Mouse (Mus musculus) hindbrain, embryonic 11.5 days (tissue): Measurements from ENCODE around the gene Nubpl. TPM values are rescaled to one million over a fixed set of nuclear protein-coding genes. Genes with fewer than 3 reads are reported as not detected.
A peak's percentile ranks its signal among the peaks of the same experiment; 100 is the strongest.
"Not testable (repeated sequence)": the region's sequence is repeated elsewhere in the genome, so short reads cannot be mapped to it uniquely, and the experiment has no call there.

Experiments used
- ATAC-seq: fragments of 200-750 bp; cut with Nextera tagmentation; 2 replicates; pipeline ENCODE4 v1.8.0; 2017; ENCODE audit warnings: mild to moderate bottlenecking, moderate TSS enrichment, moderate library complexity; ENCODE audit not compliant: low FRiP score
- DNase-seq: peaks from one replicate; pipeline ENCODE4 v3.0.0-alpha.2; 2015; ENCODE audit warnings: low spot score
- H3K27ac ChIP-seq: fragments of 300-500 bp; sonication (generic); 2 replicates; pipeline ENCODE4 v1.5.1; 2014; ENCODE audit warnings: mild to moderate bottlenecking, low read depth, low read length
- H3K27me3 ChIP-seq: fragments of 300-500 bp; sonication (generic); 2 replicates; pipeline ENCODE4 v1.6.1; 2014; ENCODE audit warnings: mild to moderate bottlenecking, low read length, moderate library complexity, mixed read lengths; ENCODE audit not compliant: control insufficient read depth, insufficient read depth
- H3K36me3 ChIP-seq: fragments of 300-500 bp; sonication (generic); 2 replicates; pipeline ENCODE4 v1.6.1; 2014; ENCODE audit warnings: mild to moderate bottlenecking, low read length, moderate library complexity, mixed read lengths; ENCODE audit not compliant: control insufficient read depth, insufficient read depth
- H3K4me1 ChIP-seq: fragments of 300-500 bp; sonication (generic); replicated peaks from 2 replicates; pipeline ENCODE4 v1.6.1; 2014; ENCODE audit warnings: low read length, mixed read lengths; ENCODE audit not compliant: control insufficient read depth, insufficient read depth
- H3K4me2 ChIP-seq: fragments of 300-500 bp; sonication (generic); replicated peaks from 2 replicates; pipeline ENCODE4 v1.6.1; 2014; ENCODE audit warnings: mild to moderate bottlenecking, low read depth, low read length
- H3K4me3 ChIP-seq: fragments of 300-500 bp; sonication (generic); 2 replicates; pipeline ENCODE4 v1.5.1; 2014; ENCODE audit warnings: low read depth, low read length
- H3K9ac ChIP-seq: fragments of 300-500 bp; sonication (generic); 2 replicates; pipeline ENCODE4 v1.6.1; 2014; ENCODE audit warnings: low read depth, low read length
- H3K9me3 ChIP-seq: fragments of 300-500 bp; sonication (generic); 2 replicates; pipeline ENCODE4 v1.6.1; 2016; ENCODE audit warnings: low read length; ENCODE audit not compliant: control insufficient read depth
- WGBS: fragments of 180-500 bp; shearing (Covaris S2); extraction: QIAGEN DNeasy Blood & Tissue Kit; methylation state at CpG from one replicate; pipeline ENCODE4 v1.1.7; 2014; 5-methylcytosine and 5-hydroxymethylcytosine counted together
- polyA plus RNA-seq: library from polyadenylated mRNA; unstranded; fragments of >200 nt; fragmentation: Nextera tagmentation; extraction: Ambion mirVana; gene quantifications from 2 replicates; pipeline ENCODE4 v1.2.1, GENCODE M21; 2014

The Nubpl gene
- 11.4 TPM in 2 replicates for polyA plus RNA-seq

DNA sequence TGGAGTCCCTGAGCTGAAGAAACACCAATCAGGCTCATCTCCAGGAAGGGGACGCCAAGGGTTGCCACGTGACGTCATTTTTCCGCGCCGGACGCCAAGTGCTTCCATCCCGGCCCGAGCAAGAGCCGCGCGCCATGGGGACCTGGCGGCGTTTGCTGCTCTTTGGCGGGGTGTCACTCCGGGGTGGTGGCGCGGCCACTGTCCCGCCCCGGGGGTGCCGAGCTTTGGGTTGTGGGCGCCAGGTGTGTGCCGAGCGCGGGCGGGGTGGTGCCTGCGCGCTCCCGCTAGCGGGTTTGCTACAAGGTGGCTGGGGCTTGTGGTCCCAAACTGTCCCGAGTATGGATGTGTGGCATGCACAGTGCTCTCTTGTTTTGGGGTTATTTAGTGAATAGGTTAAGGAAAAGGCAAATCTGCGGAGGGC is at the start of gene Nubpl:
TSS of gene Nubpl (plus strand) at position 88 of the 421 bp plus-strand sequence.
- Histone ChIP-seq H3K4me1 (no peaks in the 10 kb centered on the region), H3K4me3 (peak within 1 kb of the TSS; percentile 80), H3K9me3 (no peaks in the 10 kb centered on the region), H3K9ac (peak within 1 kb of the TSS; percentile 91), H3K27ac (no peak within 1 kb of the TSS; the same call in 1 of the 2 replicates), H3K36me3 (no peaks in the 10 kb centered on the region), H3K27me3 (no peaks in the 10 kb centered on the region), H3K4me2 (peak within 1 kb of the TSS; percentile 44)
- under 1% methylated on average over 32 of the region's 32 CpGs for WGBS
- ATAC-seq = peak; percentile 97
- DNase-seq = peak; percentile 99

DNA sequence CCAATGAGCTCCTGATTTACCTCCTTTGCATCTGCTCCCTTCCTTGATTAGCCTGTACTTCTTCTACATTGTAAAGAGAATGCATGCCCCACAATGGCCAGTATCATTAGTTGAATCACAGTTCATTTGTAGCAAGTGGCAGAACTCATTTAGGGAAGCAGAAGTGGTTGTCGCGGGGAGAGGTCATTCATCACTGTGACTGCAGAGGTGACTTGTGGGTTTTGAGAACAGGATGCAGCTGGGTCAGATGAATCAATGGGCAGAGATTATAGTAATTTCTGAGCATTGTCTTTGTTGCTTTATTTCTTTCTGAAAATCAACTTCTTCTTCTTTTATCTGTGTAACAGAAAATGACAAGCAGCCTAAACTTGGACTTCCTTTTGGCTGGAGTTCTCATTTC is 48.2 kb upstream of the Nubpl start:
- Histone ChIP-seq H3K36me3 (no peaks in the 10 kb centered on the region), H3K27ac (no peak overlapping the region), H3K4me1 (no peaks in the 10 kb centered on the region), H3K9me3 (no peaks in the 10 kb centered on the region), H3K9ac (no peak overlapping the region), H3K4me3 (no peak overlapping the region), H3K27me3 (no peaks in the 10 kb centered on the region), H3K4me2 (no peak overlapping the region)
- no peak for DNase-seq
- WGBS = 50% methylated on average over 2 of the region's 2 CpGs
- no peak for ATAC-seq

DNA sequence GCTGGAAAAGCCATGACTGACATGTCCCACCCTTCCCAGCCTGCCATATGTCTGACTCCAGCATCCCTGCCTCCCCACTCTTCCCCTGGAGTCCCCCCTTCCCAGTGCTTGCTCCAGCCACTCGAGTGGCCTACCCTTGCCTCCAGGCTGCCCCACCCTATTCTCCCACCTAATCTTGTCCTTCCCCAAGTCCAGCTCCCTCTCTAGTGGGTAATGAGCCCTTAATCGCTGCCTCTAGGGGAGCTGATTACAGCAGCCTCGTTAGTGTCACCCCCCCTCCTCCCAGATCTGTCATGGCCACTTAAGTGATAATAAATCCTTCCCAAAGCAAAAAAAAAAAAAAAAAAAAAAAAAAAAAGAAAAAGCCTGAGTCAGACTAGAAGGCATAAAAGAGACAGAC is 18.2 kb upstream of the Nubpl start:
- H3K4me1 ChIP-seq, DNase-seq, H3K27ac ChIP-seq, H3K36me3 ChIP-seq, H3K27me3 ChIP-seq, H3K9me3 ChIP-seq, ATAC-seq, H3K9ac ChIP-seq, H3K4me2 ChIP-seq, H3K4me3 ChIP-seq: not testable (repeated sequence)
- WGBS = no CpG with 5 or more reads among the region's 3 CpGs

GRCm38 (mm10) chr12:52097049-52097649 is 388 bp upstream of the Nubpl start:
- Histone ChIP-seq H3K4me1 (no peaks in the 10 kb centered on the region), H3K27ac (no peak overlapping the region), H3K4me3 (peak overlapping the region; percentile 80), H3K9me3 (no peaks in the 10 kb centered on the region), H3K9ac (no peak overlapping the region; the same call in 1 of the 2 replicates), H3K4me2 (no peak overlapping the region), H3K36me3 (no peaks in the 10 kb centered on the region), H3K27me3 (no peaks in the 10 kb centered on the region)
- DNase-seq (no peak), ATAC-seq (peak; percentile 80)
- 75% methylated on average over 13 of the region's 13 CpGs for WGBS

GRCm38 (mm10) chr12:52120276-52120675 is 22.7 kb downstream of the Nubpl start:
- Histone ChIP-seq H3K36me3 (no peaks in the 10 kb centered on the region), H3K4me2 (no peak overlapping the region), H3K27ac (no peak overlapping the region), H3K4me3 (no peak overlapping the region), H3K27me3 (no peaks in the 10 kb centered on the region), H3K9me3 (no peaks in the 10 kb centered on the region), H3K9ac (no peak overlapping the region), H3K4me1 (no peaks in the 10 kb centered on the region)
- DNase-seq = no peak
- ATAC-seq = no peak

DNA sequence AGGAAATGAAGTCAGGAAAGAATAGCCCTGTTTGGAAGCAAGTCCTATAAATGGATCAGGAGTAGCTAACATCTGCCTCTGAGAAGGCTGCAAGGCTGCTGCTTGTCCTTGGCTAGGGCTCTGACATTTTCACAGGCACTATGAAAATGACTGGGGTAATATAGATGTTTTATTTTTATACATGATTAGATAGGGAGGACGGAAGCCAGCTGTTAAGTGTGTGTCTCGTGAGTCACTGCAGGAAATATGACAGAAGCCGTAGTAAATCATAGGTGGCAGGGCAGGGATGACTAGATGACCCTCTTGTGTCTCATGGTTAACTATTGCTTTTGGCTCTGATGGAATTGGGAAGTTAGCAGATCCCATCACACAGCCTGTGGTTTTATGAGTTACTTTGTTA is 28.9 kb downstream of the Nubpl start:
- Histone ChIP-seq H3K4me2 (no peak overlapping the region), H3K9ac (no peak overlapping the region), H3K4me1 (no peaks in the 10 kb centered on the region), H3K4me3 (no peak overlapping the region), H3K36me3 (no peaks in the 10 kb centered on the region), H3K27me3 (no peaks in the 10 kb centered on the region), H3K9me3 (no peaks in the 10 kb centered on the region), H3K27ac (no peak overlapping the region)
- DNase-seq (no peak), ATAC-seq (no peak)
- WGBS = 90% methylated on average over 3 of the region's 3 CpGs

DNA sequence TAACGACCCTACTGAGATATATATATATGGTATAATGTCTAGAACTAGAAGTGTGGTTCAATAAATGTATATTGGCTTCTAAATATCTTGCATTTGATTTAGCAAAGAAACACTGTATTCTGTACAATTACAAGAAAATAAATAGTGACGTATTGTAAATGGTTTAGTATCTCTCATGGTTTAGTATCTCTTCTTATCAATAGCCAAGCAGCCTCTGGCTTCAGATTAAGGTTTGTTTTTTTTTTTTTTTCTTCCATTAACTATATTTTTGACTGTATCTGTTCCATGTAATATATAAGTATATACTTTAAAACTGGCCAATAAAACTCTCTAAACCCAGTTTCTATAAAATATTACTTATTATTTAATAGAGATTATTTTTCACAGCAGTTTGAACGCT is 31.5 kb downstream of the Nubpl start:
- H3K4me3 ChIP-seq = no peak overlapping the region
- 95% methylated on average over 3 of the region's 3 CpGs for WGBS
- no peak for ATAC-seq

DNA sequence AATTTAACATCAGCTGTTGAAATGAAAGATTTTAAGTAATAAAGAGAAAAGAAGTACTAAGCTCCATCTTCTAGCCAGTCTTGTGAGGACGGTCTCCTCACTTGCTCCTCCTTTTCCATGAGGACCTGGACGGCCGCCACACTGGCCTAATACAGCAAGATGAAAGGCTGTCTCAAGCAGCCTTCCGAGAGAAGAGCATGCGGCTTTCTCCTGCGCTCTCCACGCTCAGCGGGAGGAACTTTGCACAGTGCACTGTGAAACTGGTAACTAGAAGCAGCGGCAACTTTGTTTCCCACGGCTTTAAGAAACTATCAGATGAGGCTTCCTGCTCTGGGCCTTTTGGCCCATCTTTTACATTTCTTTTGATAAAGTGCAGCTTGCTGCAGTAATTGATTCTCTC is 34.7 kb downstream of the Nubpl start:
- DNase-seq (peak; percentile 57), ATAC-seq (no peak; the same call in 1 of the 2 replicates)
- no peaks in the 10 kb centered on the region for H3K9me3 ChIP-seq
- H3K4me3 ChIP-seq = no peak overlapping the region
- H3K4me2 ChIP-seq = no peak overlapping the region
- no peak overlapping the region for H3K9ac ChIP-seq
- H3K27me3 ChIP-seq = no peaks in the 10 kb centered on the region
- 9% methylated on average over 10 of the region's 10 CpGs for WGBS
- H3K36me3 ChIP-seq = no peaks in the 10 kb centered on the region
- no peak overlapping the region for H3K27ac ChIP-seq
- no peaks in the 10 kb centered on the region for H3K4me1 ChIP-seq

More for the DNA sequence above, 31.5 kb downstream of the Nubpl start:
- Histone ChIP-seq H3K4me1 (no peaks in the 10 kb centered on the region), H3K27me3 (no peaks in the 10 kb centered on the region), H3K27ac (no peak overlapping the region), H3K36me3 (no peaks in the 10 kb centered on the region), H3K9me3 (no peaks in the 10 kb centered on the region), H3K4me2 (no peak overlapping the region), H3K9ac (no peak overlapping the region)
- no peak for DNase-seq

- no peaks in the 10 kb centered on the region for H3K4me1 ChIP-seq
- no peaks in the 10 kb centered on the region for H3K9me3 ChIP-seq
- DNase-seq (no peak), ATAC-seq (no peak)
- H3K27ac ChIP-seq = no peak overlapping the region
- H3K27me3 ChIP-seq = no peaks in the 10 kb centered on the region
- no peak overlapping the region for H3K4me3 ChIP-seq
- H3K9ac ChIP-seq = no peak overlapping the region
- WGBS = 85% methylated on average over 4 of the region's 4 CpGs
- H3K36me3 ChIP-seq = no peaks in the 10 kb centered on the region
- H3K4me2 ChIP-seq = no peak overlapping the region
These were observed 40.8 kb downstream of the Nubpl start for GRCm38 (mm10) chr12:52138296-52138695.
